Mouse (Mus musculus) kidney, adult 8-10 months (tissue): ENCODE measurements at regions not wholly inside any gene's neighbourhood (a gene's known extent, or its start where the extent isn't known, plus 50 kb on each side); places are given as distances from the start of the nearest gene placed in this dataset.

Source experiments
- DNase-seq, 2 experiments: peaks; one replicate each; pipeline ENCODE4 v3.0.0; 2022

- no peak for DNase-seq
Measured at GRCm38 (mm10) chr6:94806481-94807160, 106.7 kb upstream of the Lrig1 start.

DNA sequence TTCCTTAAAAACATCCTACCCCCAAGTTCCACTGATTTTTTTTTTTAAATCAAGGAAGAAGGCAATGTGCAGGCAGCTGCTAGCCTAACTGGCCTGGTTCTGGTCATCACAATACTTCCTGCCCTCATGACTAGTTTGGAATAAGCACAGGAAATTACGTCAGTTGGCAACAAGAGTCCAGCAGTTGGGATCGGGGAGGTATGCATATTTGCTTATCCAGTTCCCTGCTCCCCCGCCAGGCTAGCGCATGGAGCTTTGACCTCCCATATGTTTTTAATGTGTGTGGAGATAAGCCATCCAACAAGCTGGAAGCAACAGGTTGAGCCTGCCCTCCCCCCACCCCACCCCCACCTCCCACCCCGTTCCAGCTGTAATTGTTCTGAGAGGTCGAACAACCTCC lies 105.7 kb upstream of the Lrig1 start:
- no peak for DNase-seq

GRCm38 (mm10) chr6:94804284-94804815 lies 104.4 kb upstream of the Lrig1 start:
- no peak for DNase-seq

DNA sequence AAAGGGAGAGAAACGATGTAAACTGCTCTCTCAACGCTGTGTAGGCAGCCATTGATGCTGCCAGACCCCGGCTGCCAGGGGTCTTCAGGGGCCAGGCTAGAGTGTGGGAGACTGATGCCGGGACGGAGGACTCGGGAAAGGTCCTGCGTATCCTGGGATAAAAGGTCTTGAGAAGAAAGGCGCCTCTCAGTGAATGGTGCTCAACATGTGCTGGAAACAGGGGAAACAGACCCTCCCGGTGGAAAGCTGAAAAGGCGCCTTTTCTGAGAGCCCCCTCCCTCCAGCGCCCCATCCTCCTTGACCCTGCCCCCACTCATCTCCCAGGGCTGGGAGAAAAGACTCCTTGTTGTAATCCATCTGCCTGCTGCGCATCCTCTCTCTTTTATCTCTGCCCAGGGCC lies 101.1 kb upstream of the Lrig1 start:
- no peak for DNase-seq

GRCm38 (mm10) chr6:94798545-94799211 lies 98.7 kb upstream of the Lrig1 start:
- no peak for DNase-seq

DNA sequence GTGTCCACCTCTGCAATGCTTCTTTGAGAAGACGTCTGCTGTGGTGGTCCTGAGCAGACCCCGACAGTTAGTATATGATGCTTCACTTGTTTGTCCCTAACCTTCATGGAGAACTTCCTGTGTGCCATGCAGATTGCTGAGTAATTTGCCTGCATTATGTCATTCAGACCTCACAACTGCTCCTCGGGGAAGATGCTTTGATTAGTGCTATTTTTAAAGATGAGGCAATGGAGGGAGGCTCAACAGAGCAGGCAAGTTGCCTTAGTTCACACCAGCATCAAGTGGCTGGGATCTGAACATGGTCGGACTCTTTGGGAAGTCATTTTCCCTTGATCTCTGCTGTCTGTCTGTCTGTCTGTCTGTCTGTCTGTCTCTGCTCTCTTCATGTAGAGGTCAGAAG lies 95.5 kb upstream of the Lrig1 start:
- no peak for DNase-seq

DNA sequence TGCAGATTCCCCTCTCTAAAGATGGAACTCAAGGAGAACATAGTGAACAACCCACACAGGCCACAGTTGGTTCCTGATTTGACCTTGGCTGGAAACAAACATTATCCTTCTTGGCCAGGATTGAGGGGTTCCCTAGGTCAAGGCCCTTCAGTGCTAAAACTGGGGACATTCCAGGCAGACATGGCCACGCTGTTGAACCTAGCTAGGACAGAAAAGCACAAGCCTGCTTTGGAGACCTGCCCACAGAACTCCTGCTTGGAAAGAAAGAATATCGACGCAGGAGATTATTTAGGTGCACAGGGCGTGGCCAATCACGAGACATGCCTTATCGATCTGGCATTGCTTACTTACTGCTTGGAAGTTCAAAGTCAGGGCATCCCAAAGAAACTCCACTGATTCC lies 93.6 kb upstream of the Lrig1 start:
- no peak for DNase-seq

GRCm38 (mm10) chr6:94792312-94792711 lies 92.4 kb upstream of the Lrig1 start:
- DNase-seq = no peak

GRCm38 (mm10) chr6:94789308-94789763 lies 89.4 kb upstream of the Lrig1 start:
- DNase-seq = peak; percentile 73 to 80

GRCm38 (mm10) chr6:94783471-94783870 lies 83.5 kb upstream of the Lrig1 start:
- DNase-seq = peak in 1 of 2 experiments; percentile 2

GRCm38 (mm10) chr6:94780621-94781020 lies 80.7 kb upstream of the Lrig1 start:
- DNase-seq = no peak

DNA sequence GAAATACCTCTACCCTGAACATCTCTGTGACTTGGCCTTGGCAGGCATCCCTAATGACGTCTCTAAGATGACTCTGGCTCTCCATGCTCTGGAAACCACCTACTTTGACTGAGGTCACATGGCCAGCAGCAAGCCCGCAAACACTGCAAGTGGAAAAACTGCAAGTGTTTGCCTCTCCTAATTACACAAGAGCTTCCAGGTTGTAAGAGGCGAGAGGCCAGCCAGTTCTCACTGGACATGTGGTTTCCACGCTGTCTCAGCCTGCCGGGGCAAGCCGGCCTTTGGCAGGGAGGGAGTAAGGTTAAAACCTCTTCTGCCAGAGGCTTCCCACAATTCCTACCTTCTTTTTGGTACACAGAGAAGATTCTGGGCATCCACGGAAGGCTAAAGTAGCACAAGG lies 79.9 kb upstream of the Lrig1 start:
- DNase-seq = peak; percentile 26 to 43

- DNase-seq = no peak
Measured at GRCm38 (mm10) chr6:94779213-94779612, 79.3 kb upstream of the Lrig1 start.

DNA sequence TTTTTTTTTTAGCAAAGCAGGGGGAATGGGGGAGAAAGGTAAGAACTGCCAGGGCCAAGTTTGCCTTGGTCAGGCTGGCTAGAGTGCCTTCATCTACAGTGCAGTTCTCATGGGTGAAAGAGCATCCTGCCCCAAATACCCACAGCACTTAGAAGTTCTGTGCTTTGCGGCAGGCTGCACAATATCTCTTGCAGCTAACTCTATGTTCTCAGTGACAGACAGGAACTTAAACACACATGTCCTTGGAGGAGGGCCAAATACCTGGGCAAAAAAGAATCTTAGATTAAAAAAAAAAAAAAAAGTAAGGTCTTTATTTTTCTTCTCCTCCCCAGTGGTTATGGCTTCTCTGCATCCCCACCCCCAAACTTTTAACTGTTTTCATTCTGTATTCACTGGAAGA lies 78.8 kb upstream of the Lrig1 start:
- DNase-seq = no peak

DNA sequence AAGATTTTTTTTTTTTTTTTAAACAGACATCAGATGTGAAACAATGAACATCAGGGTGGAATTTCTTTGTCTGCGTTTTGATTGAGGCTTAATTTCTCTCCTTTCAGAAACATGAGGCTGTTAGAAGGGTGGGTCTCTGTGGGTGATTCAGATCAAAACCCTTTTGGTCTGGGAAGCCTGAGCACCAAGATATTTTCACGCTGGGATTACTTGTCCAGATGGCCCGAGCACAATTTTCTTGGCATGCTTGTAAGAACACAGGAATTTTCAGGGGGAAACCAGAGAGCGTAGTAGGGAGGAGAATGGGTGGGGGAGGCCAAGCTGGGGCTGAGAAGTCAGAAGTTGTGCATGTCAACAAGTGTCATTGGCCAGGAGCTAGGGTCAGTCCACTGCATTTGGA lies 76.6 kb upstream of the Lrig1 start:
- no peak for DNase-seq

DNA sequence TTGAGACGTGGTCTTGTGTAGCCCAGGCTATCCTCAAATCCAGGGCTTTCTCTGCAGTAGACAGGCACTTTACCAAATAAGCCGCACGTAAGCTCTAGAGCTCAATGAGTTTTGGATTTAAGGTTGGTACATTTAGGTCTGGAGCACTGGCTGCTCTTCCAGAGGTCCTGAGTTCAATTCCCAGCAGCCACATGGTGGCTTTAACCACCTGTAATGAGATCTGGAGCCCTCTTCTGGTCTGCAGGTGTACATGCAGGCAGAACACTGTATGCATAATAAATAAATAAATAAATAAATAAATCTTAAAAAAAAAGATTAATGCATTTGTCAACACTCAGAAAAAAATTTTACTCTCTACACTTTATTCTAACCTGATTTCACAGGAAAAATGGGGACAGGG lies 74.9 kb upstream of the Lrig1 start:
- DNase-seq = no peak

GRCm38 (mm10) chr6:94773604-94774486 lies 73.9 kb upstream of the Lrig1 start:
- no peak for DNase-seq

- no peak for DNase-seq
Measured at GRCm38 (mm10) chr6:94772868-94773603, 73.1 kb upstream of the Lrig1 start.

DNA sequence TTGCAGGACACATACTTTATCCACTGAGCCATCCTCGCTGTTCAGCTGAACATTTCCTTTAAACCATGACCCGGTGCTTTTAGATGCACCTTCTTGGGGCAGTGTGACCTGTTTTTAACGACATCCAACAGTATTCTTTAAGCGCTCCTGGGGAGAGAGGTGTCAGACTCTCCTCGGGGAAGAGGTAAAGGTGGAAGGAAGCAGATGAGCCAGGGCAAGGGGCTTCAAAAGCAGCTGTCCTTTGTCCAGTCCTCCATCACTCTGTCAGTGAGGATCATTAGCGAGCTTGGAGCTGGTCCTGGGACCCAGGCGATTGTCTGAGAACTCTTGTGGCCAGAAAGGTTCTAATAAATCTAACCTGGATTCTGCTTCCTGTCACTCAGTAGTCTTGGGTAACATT lies 72.4 kb upstream of the Lrig1 start:
- DNase-seq = no peak

DNA sequence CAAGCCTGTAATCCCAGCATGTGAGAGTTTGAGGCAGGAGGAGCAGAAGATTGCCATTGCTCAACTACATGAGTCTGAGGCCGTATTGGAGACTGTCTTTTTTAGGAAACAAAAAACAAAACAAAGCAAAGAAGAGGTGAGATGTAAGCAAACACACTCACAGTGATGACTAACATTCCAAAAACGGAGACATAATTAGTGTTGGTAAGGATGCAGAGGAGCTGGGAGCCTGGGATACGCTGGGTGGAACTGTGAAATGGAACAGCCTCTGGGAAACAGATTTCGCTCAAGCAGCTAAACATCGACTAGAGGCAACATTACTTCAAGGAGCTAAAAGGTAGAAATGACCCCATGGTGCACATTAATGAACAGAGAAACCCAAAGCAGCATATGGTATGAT lies 68.3 kb upstream of the Lrig1 start:
- DNase-seq = no peak

GRCm38 (mm10) chr6:94765724-94766123 lies 65.8 kb upstream of the Lrig1 start:
- DNase-seq = no peak

- DNase-seq = no peak
Measured at GRCm38 (mm10) chr6:94761341-94761740, 61.4 kb upstream of the Lrig1 start.

GRCm38 (mm10) chr6:94760629-94761111 lies 60.7 kb upstream of the Lrig1 start:
- DNase-seq = no peak
